Mouse (Mus musculus): ENCODE measurements at regions not wholly inside any gene's neighbourhood (a gene's known extent, or its start where the extent isn't known, plus 50 kb on each side); places are given as distances from the start of the nearest gene placed in this dataset.
A peak's percentile ranks its signal among the peaks of the same experiment; 100 is the strongest.

- Histone ChIP-seq H3K4me3 (ENCODE audit: insufficient read depth in 1 of 2, low read depth in 1 of 2, low read length in 2 of 2, poor library complexity in 1 of 2, severe bottlenecking in 1 of 2) (no peak overlapping the region), H3K9me3 (ENCODE audit: control insufficient read depth, insufficient read depth, low read depth, low read length) (no peaks in the 10 kb centered on the region), H3K36me3 (ENCODE audit: control insufficient read depth, insufficient read depth, low read length, poor library complexity, severe bottlenecking) (no peaks in the 10 kb centered on the region), H3K4me1 (ENCODE audit: control insufficient read depth in 2 of 2, insufficient read depth in 2 of 2, low read length in 2 of 2, poor library complexity in 1 of 2) (no peaks in the 10 kb centered on the region), H3K27ac (ENCODE audit: insufficient read depth, low read depth, low read length, poor library complexity, severe bottlenecking) (no peak overlapping the region), H3K9ac (ENCODE audit: insufficient read depth, low read depth, low read length, poor library complexity, severe bottlenecking) (no peak overlapping the region)
- DNase-seq (ENCODE audit: low read depth, low spot score), result no peak
- no peak for TF ChIP-seq CHD2 (IDR thresholded peaks at IDR 0.05; ENCODE audit: low read depth, low read length)
- no peak for TF ChIP-seq ZNF384 (IDR thresholded peaks at IDR 0.05; ENCODE audit: low read depth, low read length)
- TF ChIP-seq HCFC1 (IDR thresholded peaks at IDR 0.05; ENCODE audit: borderline replicate concordance, insufficient read depth, low read length), result no peak
- TF ChIP-seq MAFK (IDR thresholded peaks at IDR 0.05; ENCODE audit: insufficient read depth, low read depth, low read length), result no peak
- no peak for TF ChIP-seq ZC3H11A (IDR thresholded peaks at IDR 0.05; ENCODE audit: borderline replicate concordance, low read depth, low read length)
- in situ Hi-C loops (cut with MboI; ENCODE audit: low sequenced_read_pairs in 2 of 2, unreplicated experiment in 2 of 2), result no loop called here
Observed at GRCm38 (mm10) chr7:115210012-115210411, 466.5 kb downstream of the Insc start.

- Histone ChIP-seq H3K9me3 (ENCODE audit: control insufficient read depth, insufficient read depth, low read depth, low read length) (no peaks in the 10 kb centered on the region), H3K4me1 (ENCODE audit: control insufficient read depth in 2 of 2, insufficient read depth in 2 of 2, low read length in 2 of 2, poor library complexity in 1 of 2) (peaks cover 0 to 2% of the 10 kb centered on the region in 2 experiments; a peak in 1 of 4 replicates), H3K36me3 (ENCODE audit: control insufficient read depth, insufficient read depth, low read length, poor library complexity, severe bottlenecking) (no peaks in the 10 kb centered on the region), H3K4me3 (ENCODE audit: insufficient read depth in 1 of 2, low read depth in 1 of 2, low read length in 2 of 2, poor library complexity in 1 of 2, severe bottlenecking in 1 of 2) (peak overlapping the region; percentile 48 to 49; a peak in 2 of 4 replicates), H3K27ac (ENCODE audit: insufficient read depth, low read depth, low read length, poor library complexity, severe bottlenecking) (no peak overlapping the region), H3K9ac (ENCODE audit: insufficient read depth, low read depth, low read length, poor library complexity, severe bottlenecking) (no peak overlapping the region)
- in situ Hi-C loops (cut with MboI; ENCODE audit: low sequenced_read_pairs in 2 of 2, unreplicated experiment in 2 of 2), result no loop called here
- peak; percentile 80 for DNase-seq (ENCODE audit: low read depth, low spot score)
- TF ChIP-seq CHD2 (IDR thresholded peaks at IDR 0.05; ENCODE audit: low read depth, low read length), result no peak
- peak; percentile 48; the same call in 1 of the 2 replicates for TF ChIP-seq ZC3H11A (IDR thresholded peaks at IDR 0.05; ENCODE audit: borderline replicate concordance, low read depth, low read length)
- no peak for TF ChIP-seq HCFC1 (IDR thresholded peaks at IDR 0.05; ENCODE audit: borderline replicate concordance, insufficient read depth, low read length)
- TF ChIP-seq ZNF384 (IDR thresholded peaks at IDR 0.05; ENCODE audit: low read depth, low read length), result no peak
Observed at GRCm38 (mm10) chr7:115216838-115217237, 473.3 kb downstream of the Insc start.

GRCm38 (mm10) chr7:115217255-115217654 is 473.8 kb downstream of the Insc start:
- TF ChIP-seq MAFK (IDR thresholded peaks at IDR 0.05; ENCODE audit: insufficient read depth, low read depth, low read length) (no peak), ZC3H11A (IDR thresholded peaks at IDR 0.05; ENCODE audit: borderline replicate concordance, low read depth, low read length) (no peak)
- H3K4me3 ChIP-seq (ENCODE audit: insufficient read depth in 1 of 2, low read depth in 1 of 2, low read length in 2 of 2, poor library complexity in 1 of 2, severe bottlenecking in 1 of 2), result peak overlapping the region; percentile 48 to 49; a peak in 2 of 4 replicates
- no peak overlapping the region for H3K9ac ChIP-seq (ENCODE audit: insufficient read depth, low read depth, low read length, poor library complexity, severe bottlenecking)
- H3K27ac ChIP-seq (ENCODE audit: insufficient read depth, low read depth, low read length, poor library complexity, severe bottlenecking), result no peak overlapping the region
- in situ Hi-C loops (cut with MboI; ENCODE audit: low sequenced_read_pairs in 2 of 2, unreplicated experiment in 2 of 2), result no loop called here
- peaks cover 0 to 2% of the 10 kb centered on the region in 2 experiments; a peak in 1 of 4 replicates for H3K4me1 ChIP-seq (ENCODE audit: control insufficient read depth in 2 of 2, insufficient read depth in 2 of 2, low read length in 2 of 2, poor library complexity in 1 of 2)
- no peaks in the 10 kb centered on the region for H3K9me3 ChIP-seq (ENCODE audit: control insufficient read depth, insufficient read depth, low read depth, low read length)
- DNase-seq (ENCODE audit: low read depth, low spot score), result peak; percentile 12
- H3K36me3 ChIP-seq (ENCODE audit: control insufficient read depth, insufficient read depth, low read length, poor library complexity, severe bottlenecking), result no peaks in the 10 kb centered on the region

- Histone ChIP-seq H3K9ac (ENCODE audit: insufficient read depth, low read depth, low read length, poor library complexity, severe bottlenecking) (no peak overlapping the region), H3K9me3 (ENCODE audit: control insufficient read depth, insufficient read depth, low read depth, low read length) (no peaks in the 10 kb centered on the region), H3K36me3 (ENCODE audit: control insufficient read depth, insufficient read depth, low read length, poor library complexity, severe bottlenecking) (no peaks in the 10 kb centered on the region), H3K4me1 (ENCODE audit: control insufficient read depth in 2 of 2, insufficient read depth in 2 of 2, low read length in 2 of 2, poor library complexity in 1 of 2) (peaks cover 0 to 2% of the 10 kb centered on the region in 2 experiments; a peak in 1 of 4 replicates), H3K4me3 (ENCODE audit: insufficient read depth in 1 of 2, low read depth in 1 of 2, low read length in 2 of 2, poor library complexity in 1 of 2, severe bottlenecking in 1 of 2) (no peak overlapping the region), H3K27ac (ENCODE audit: insufficient read depth, low read depth, low read length, poor library complexity, severe bottlenecking) (no peak overlapping the region)
- in situ Hi-C loops (cut with MboI; ENCODE audit: low sequenced_read_pairs in 2 of 2, unreplicated experiment in 2 of 2), result no loop called here
- no peak for DNase-seq (ENCODE audit: low read depth, low spot score)
- TF ChIP-seq CHD2 (IDR thresholded peaks at IDR 0.05; ENCODE audit: low read depth, low read length), result no peak
- no peak for TF ChIP-seq ZNF384 (IDR thresholded peaks at IDR 0.05; ENCODE audit: low read depth, low read length)
- TF ChIP-seq ZC3H11A (IDR thresholded peaks at IDR 0.05; ENCODE audit: borderline replicate concordance, low read depth, low read length), result no peak
- TF ChIP-seq HCFC1 (IDR thresholded peaks at IDR 0.05; ENCODE audit: borderline replicate concordance, insufficient read depth, low read length), result no peak
- TF ChIP-seq MAFK (IDR thresholded peaks at IDR 0.05; ENCODE audit: insufficient read depth, low read depth, low read length), result no peak
Observed at GRCm38 (mm10) chr7:115217712-115218111, 474.2 kb downstream of the Insc start.

- Histone ChIP-seq H3K9ac (ENCODE audit: insufficient read depth, low read depth, low read length, poor library complexity, severe bottlenecking) (no peak overlapping the region), H3K4me3 (ENCODE audit: insufficient read depth in 1 of 2, low read depth in 1 of 2, low read length in 2 of 2, poor library complexity in 1 of 2, severe bottlenecking in 1 of 2) (no peak overlapping the region), H3K36me3 (ENCODE audit: control insufficient read depth, insufficient read depth, low read length, poor library complexity, severe bottlenecking) (no peaks in the 10 kb centered on the region), H3K4me1 (ENCODE audit: control insufficient read depth in 2 of 2, insufficient read depth in 2 of 2, low read length in 2 of 2, poor library complexity in 1 of 2) (peaks cover 0 to 2% of the 10 kb centered on the region in 2 experiments; a peak in 1 of 4 replicates), H3K9me3 (ENCODE audit: control insufficient read depth, insufficient read depth, low read depth, low read length) (no peaks in the 10 kb centered on the region), H3K27ac (ENCODE audit: insufficient read depth, low read depth, low read length, poor library complexity, severe bottlenecking) (no peak overlapping the region)
- DNase-seq (ENCODE audit: low read depth, low spot score), result no peak
- TF ChIP-seq CHD2 (IDR thresholded peaks at IDR 0.05; ENCODE audit: low read depth, low read length) (no peak), HCFC1 (IDR thresholded peaks at IDR 0.05; ENCODE audit: borderline replicate concordance, insufficient read depth, low read length) (no peak), ZNF384 (IDR thresholded peaks at IDR 0.05; ENCODE audit: low read depth, low read length) (no peak), MAFK (IDR thresholded peaks at IDR 0.05; ENCODE audit: insufficient read depth, low read depth, low read length) (no peak), ZC3H11A (IDR thresholded peaks at IDR 0.05; ENCODE audit: borderline replicate concordance, low read depth, low read length) (no peak)
- in situ Hi-C loops (cut with MboI; ENCODE audit: low sequenced_read_pairs in 2 of 2, unreplicated experiment in 2 of 2), result no loop called here
Observed at GRCm38 (mm10) chr7:115218596-115219180, 475.2 kb downstream of the Insc start.

Measured in ES-E14 (cell line).